Mouse (Mus musculus): ENCODE data around the gene Gm45837.

- TF ChIP-seq CTCF (IDR thresholded peaks at IDR 0.05; ENCODE audit: control insufficient read depth, insufficient read depth, insufficient replicate concordance, low read depth, low read length) = peak; percentile 13; the same call in 1 of the 2 replicates
- no peak for TF ChIP-seq POLR2A (IDR thresholded peaks at IDR 0.05; ENCODE audit: control insufficient read depth, low read depth, low read length)
These were observed 28.3 kb upstream of the Gm45837 start for GRCm38 (mm10) chr7:101382378-101382777.

Data from testis, adult 2 months (tissue).